Mouse (Mus musculus) forebrain, embryonic 15.5 days (tissue): ENCODE results near the gene Gm49486. TPM values are rescaled to one million over a fixed set of nuclear protein-coding genes. Genes with fewer than 3 reads are reported as not detected.
"Not testable (repeated sequence)": the region's sequence is repeated elsewhere in the genome, so short reads cannot be mapped to it uniquely, and the experiment has no call there.

Experiments used
- ATAC-seq: fragments of 200-750 bp; cut with Nextera tagmentation; replicated peaks from 2 replicates; pipeline ENCODE4 v1.8.0; 2017; ENCODE audit warnings: mild to moderate bottlenecking, moderate TSS enrichment, moderate library complexity
- H3K27ac ChIP-seq: fragments of 300-500 bp; sonication (generic); replicated peaks from 2 replicates; pipeline ENCODE4 v1.5.1; 2015; ENCODE audit warnings: mild to moderate bottlenecking, inconsistent platforms
- H3K27me3 ChIP-seq: fragments of 300-500 bp; sonication (generic); 2 replicates; pipeline ENCODE4 v1.6.1; 2015; ENCODE audit warnings: inconsistent platforms
- H3K36me3 ChIP-seq: fragments of 300-500 bp; sonication (generic); 2 replicates; pipeline ENCODE4 v1.6.1; 2015; ENCODE audit warnings: mild to moderate bottlenecking, inconsistent platforms
- H3K4me1 ChIP-seq: fragments of 300-500 bp; sonication (generic); 2 replicates; pipeline ENCODE4 v1.6.1; 2015; ENCODE audit warnings: inconsistent platforms
- H3K4me2 ChIP-seq: fragments of 300-500 bp; sonication (generic); replicated peaks from 2 replicates; pipeline ENCODE4 v1.6.1; 2015; ENCODE audit warnings: mild to moderate bottlenecking, inconsistent platforms
- H3K4me3 ChIP-seq: fragments of 300-500 bp; sonication (generic); 2 replicates; pipeline ENCODE4 v1.5.1; 2015; ENCODE audit warnings: mild to moderate bottlenecking, inconsistent platforms
- H3K9ac ChIP-seq: fragments of 300-500 bp; sonication (generic); replicated peaks from 2 replicates; pipeline ENCODE4 v1.6.1; 2015; ENCODE audit warnings: mild to moderate bottlenecking, inconsistent platforms
- H3K9me3 ChIP-seq: fragments of 300-500 bp; sonication (generic); 2 replicates; pipeline ENCODE4 v1.6.1; 2016; ENCODE audit warnings: inconsistent platforms
- WGBS: fragments of 180-500 bp; shearing (Covaris S2); methylation state at CpG from one replicate; pipeline ENCODE4 v1.1.7; 2015; ENCODE audit warnings: mixed read lengths; 5-methylcytosine and 5-hydroxymethylcytosine counted together
- polyA plus RNA-seq: library from polyadenylated mRNA; unstranded; fragments of >200 nt; fragmentation: Nextera tagmentation; extraction: Ambion mirVana; gene quantifications from 2 replicates; pipeline ENCODE4 v1.2.1, GENCODE M21; 2015

Gene Gm49486
- polyA plus RNA-seq, 1 experiment from 2014 or later = 0.97 TPM

DNA sequence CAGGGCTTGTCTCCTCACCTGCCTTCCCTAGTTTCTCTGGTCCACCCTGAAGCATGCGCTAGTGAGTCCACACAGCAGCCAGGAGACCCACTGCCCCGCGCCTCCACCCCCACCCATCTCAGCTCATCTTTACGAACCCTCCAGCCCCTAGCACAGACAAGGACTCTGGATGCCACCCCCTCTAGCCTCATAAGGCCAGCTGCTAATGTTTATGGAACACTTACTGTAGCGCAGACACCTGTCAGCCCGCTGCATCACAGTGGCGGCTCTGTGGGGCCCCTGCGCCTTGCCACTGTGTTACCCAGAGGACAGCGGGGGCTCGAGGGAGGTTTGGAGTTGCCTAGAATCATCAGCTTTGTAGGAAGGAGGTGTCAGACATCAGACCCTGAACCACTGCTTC, 26.6 kb upstream of the Gm49486 start:
- H3K27me3 ChIP-seq = no peaks in the 10 kb centered on the region
- no peaks in the 10 kb centered on the region for H3K9me3 ChIP-seq
- ATAC-seq = peak; percentile 54
- no peak overlapping the region for H3K4me3 ChIP-seq
- H3K36me3 ChIP-seq = no peaks in the 10 kb centered on the region
- no peak overlapping the region for H3K9ac ChIP-seq
- 50% methylated on average over 10 of the region's 10 CpGs for WGBS
- H3K4me2 ChIP-seq = no peak overlapping the region
- H3K4me1 ChIP-seq = peaks cover 19% of the 10 kb centered on the region
- peak overlapping the region; percentile 70 for H3K27ac ChIP-seq

- Histone ChIP-seq H3K27me3 (no peaks in the 10 kb centered on the region), H3K9me3 (no peaks in the 10 kb centered on the region), H3K4me3 (no peak overlapping the region), H3K4me2 (no peak overlapping the region), H3K36me3 (no peaks in the 10 kb centered on the region), H3K27ac (no peak overlapping the region), H3K9ac (no peak overlapping the region), H3K4me1 (no peaks in the 10 kb centered on the region)
- ATAC-seq = no peak
- 83% methylated on average over 6 of the region's 6 CpGs for WGBS
Measured at GRCm38 (mm10) chr15:79208211-79208610, 21.0 kb upstream of the Gm49486 start.

DNA sequence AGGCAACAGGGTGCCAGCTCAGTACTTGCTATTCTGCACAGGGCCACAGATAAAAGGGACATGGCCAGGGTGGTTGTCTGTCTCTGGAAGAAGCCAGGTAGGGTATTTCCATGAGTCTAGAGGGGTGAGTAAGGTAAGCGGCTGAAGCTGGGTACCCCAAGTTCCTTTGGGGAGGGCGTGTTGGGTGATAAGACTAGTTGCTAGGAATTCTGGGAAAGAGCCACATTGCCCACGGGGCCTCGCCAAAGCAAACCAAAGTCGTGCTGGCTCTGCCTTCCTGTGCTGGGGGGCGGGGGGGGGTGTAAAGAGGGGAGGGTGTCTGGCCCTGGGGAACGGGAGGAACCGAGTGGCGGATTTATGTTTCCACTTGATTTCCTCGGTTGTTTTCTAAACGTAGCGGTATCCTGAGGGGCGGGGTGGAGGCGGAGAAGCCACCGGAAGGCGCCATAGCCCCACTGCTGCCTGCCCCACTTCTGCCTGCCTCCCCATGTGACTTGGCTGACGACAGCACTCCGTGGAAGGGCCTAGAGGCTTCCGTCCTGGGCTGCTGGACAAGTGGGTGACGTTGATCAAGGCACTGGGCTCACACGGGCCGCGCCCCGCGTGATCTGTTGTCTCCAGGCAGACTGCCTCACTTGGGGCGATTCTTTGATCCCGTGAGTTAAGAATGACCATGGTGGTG, 20.3 kb upstream of the Gm49486 start:
- Histone ChIP-seq H3K4me2 (no peak overlapping the region), H3K9ac (no peak overlapping the region), H3K27me3 (no peaks in the 10 kb centered on the region), H3K4me3 (no peak overlapping the region), H3K9me3 (no peaks in the 10 kb centered on the region), H3K4me1 (no peaks in the 10 kb centered on the region), H3K36me3 (no peaks in the 10 kb centered on the region), H3K27ac (no peak overlapping the region)
- WGBS = 79% methylated on average over 27 of the region's 27 CpGs
- ATAC-seq = no peak

DNA sequence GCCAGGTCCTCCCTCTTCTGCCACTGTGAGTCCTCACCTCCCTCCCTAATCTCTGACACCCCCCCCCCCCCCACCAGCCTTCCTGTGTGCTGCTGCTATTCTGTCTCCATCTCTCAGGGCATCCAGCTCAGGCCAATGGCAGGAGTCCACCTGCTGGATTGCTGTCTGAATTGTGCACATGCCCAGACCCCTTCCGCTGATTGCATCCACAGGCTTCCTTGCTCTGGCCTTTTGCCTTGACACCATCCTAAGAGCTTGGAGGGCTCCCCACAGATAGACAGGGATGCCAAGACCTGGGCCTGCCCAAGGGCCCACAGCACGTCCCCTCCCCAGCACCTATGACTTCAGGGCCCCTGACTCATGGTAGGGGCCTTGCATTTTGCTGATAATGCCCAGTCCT, 18.8 kb upstream of the Gm49486 start:
- no peaks in the 10 kb centered on the region for H3K27me3 ChIP-seq
- H3K9ac ChIP-seq = no peak overlapping the region
- H3K36me3 ChIP-seq = no peaks in the 10 kb centered on the region
- WGBS = 80% methylated on average over 2 of the region's 2 CpGs
- no peak overlapping the region for H3K4me2 ChIP-seq
- H3K27ac ChIP-seq = no peak overlapping the region
- no peak for ATAC-seq
- no peaks in the 10 kb centered on the region for H3K4me1 ChIP-seq
- no peak overlapping the region for H3K4me3 ChIP-seq
- H3K9me3 ChIP-seq = no peaks in the 10 kb centered on the region

- Histone ChIP-seq H3K4me1 (no peaks in the 10 kb centered on the region), H3K36me3 (no peaks in the 10 kb centered on the region), H3K27ac (no peak overlapping the region), H3K4me2 (no peak overlapping the region), H3K27me3 (no peaks in the 10 kb centered on the region), H3K9me3 (no peaks in the 10 kb centered on the region), H3K9ac (no peak overlapping the region), H3K4me3 (no peak overlapping the region)
- no peak for ATAC-seq
- whole genome bisulfite sequencing = 83% methylated on average over 26 of the region's 26 CpGs
Measured at GRCm38 (mm10) chr15:79212750-79213446, 16.3 kb upstream of the Gm49486 start.

DNA sequence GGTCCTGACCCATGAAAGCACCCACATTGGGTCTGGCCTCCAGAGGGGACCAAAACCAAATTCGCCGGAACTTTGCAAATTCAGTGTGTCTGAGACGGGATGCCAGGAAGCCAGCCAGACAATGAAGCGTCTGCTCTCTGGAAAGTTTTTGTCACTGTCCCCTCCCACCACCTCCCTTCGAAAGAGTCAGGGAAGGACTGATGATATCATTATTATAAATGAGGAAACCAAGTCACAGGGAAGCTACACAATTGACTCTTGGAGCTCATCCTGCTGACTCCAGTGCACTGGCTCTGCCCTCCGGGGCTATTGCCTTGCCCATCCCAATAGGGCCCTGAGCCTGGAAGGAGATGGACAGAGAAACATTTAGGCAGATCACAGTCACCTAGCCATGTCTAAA, 15.6 kb upstream of the Gm49486 start:
- Histone ChIP-seq H3K9me3 (no peaks in the 10 kb centered on the region), H3K27me3 (no peaks in the 10 kb centered on the region), H3K4me3 (no peak overlapping the region), H3K36me3 (no peaks in the 10 kb centered on the region), H3K4me2 (no peak overlapping the region), H3K4me1 (no peaks in the 10 kb centered on the region), H3K27ac (no peak overlapping the region), H3K9ac (no peak overlapping the region)
- ATAC-seq = no peak
- WGBS = 80% methylated on average over 6 of the region's 6 CpGs

- H3K27me3 ChIP-seq = no peaks in the 10 kb centered on the region
- H3K4me2 ChIP-seq = no peak overlapping the region
- H3K4me3 ChIP-seq = no peak overlapping the region
- no peak for ATAC-seq
- no peak overlapping the region for H3K9ac ChIP-seq
- H3K36me3 ChIP-seq = no peaks in the 10 kb centered on the region
- no peaks in the 10 kb centered on the region for H3K9me3 ChIP-seq
- no peaks in the 10 kb centered on the region for H3K4me1 ChIP-seq
- H3K27ac ChIP-seq = no peak overlapping the region
- WGBS = 78% methylated on average over 3 of the region's 3 CpGs
Measured at GRCm38 (mm10) chr15:79216191-79216590, 13.0 kb upstream of the Gm49486 start.

GRCm38 (mm10) chr15:79219572-79219971, 9.6 kb upstream of the Gm49486 start:
- Histone ChIP-seq H3K36me3 (no peaks in the 10 kb centered on the region), H3K27me3 (no peaks in the 10 kb centered on the region), H3K4me2 (no peak overlapping the region), H3K9me3 (no peaks in the 10 kb centered on the region), H3K9ac (no peak overlapping the region), H3K27ac (no peak overlapping the region), H3K4me3 (no peak overlapping the region), H3K4me1 (peaks cover 2% of the 10 kb centered on the region; the same call in 1 of the 2 replicates)
- no peak for ATAC-seq
- 3% methylated on average over 1 of the region's 1 CpGs for WGBS

GRCm38 (mm10) chr15:79223641-79224040, 5.5 kb upstream of the Gm49486 start:
- Histone ChIP-seq H3K27ac (no peak overlapping the region), H3K27me3 (no peaks in the 10 kb centered on the region), H3K9ac (no peak overlapping the region), H3K4me1 (peaks cover 9% of the 10 kb centered on the region), H3K4me2 (no peak overlapping the region), H3K4me3 (no peak overlapping the region), H3K9me3 (no peaks in the 10 kb centered on the region), H3K36me3 (no peaks in the 10 kb centered on the region)
- no peak for ATAC-seq
- 7% methylated on average over 5 of the region's 5 CpGs for WGBS

GRCm38 (mm10) chr15:79224685-79225084, 4.5 kb upstream of the Gm49486 start:
- peak; percentile 36; the same call in 1 of the 2 replicates for ATAC-seq
- H3K9ac ChIP-seq = no peak overlapping the region
- no peaks in the 10 kb centered on the region for H3K36me3 ChIP-seq
- no peak overlapping the region for H3K27ac ChIP-seq
- peaks cover 15% of the 10 kb centered on the region for H3K4me1 ChIP-seq
- 8% methylated on average over 5 of the region's 5 CpGs for WGBS
- H3K27me3 ChIP-seq = no peaks in the 10 kb centered on the region
- H3K4me3 ChIP-seq = no peak overlapping the region
- H3K9me3 ChIP-seq = no peaks in the 10 kb centered on the region
- H3K4me2 ChIP-seq = no peak overlapping the region

GRCm38 (mm10) chr15:79225780-79226179, 3.4 kb upstream of the Gm49486 start:
- not testable (repeated sequence) for H3K27ac ChIP-seq, H3K9ac ChIP-seq, H3K4me2 ChIP-seq, H3K4me3 ChIP-seq, ATAC-seq, H3K9me3 ChIP-seq, H3K36me3 ChIP-seq, H3K27me3 ChIP-seq
- WGBS = 61% methylated on average over 2 of the region's 2 CpGs
- peaks cover 23% of the 10 kb centered on the region for H3K4me1 ChIP-seq

- no peak for ATAC-seq
- Histone ChIP-seq H3K9me3 (no peaks in the 10 kb centered on the region), H3K27me3 (no peaks in the 10 kb centered on the region), H3K9ac (no peak overlapping the region), H3K27ac (no peak overlapping the region), H3K4me2 (no peak overlapping the region), H3K4me3 (no peak overlapping the region), H3K36me3 (peaks cover 54% of the 10 kb centered on the region), H3K4me1 (peaks cover 2% of the 10 kb centered on the region; the same call in 1 of the 2 replicates)
- WGBS = 78% methylated on average over 9 of the region's 9 CpGs
Measured at GRCm38 (mm10) chr15:79235268-79235667, 6.1 kb downstream of the Gm49486 start.
